Mouse (Mus musculus) forelimb bud, embryonic 11.5 days (tissue): ENCODE measurements around the gene Ak5.
"Not testable (repeated sequence)": the region's sequence is repeated elsewhere in the genome, so short reads cannot be mapped to it uniquely, and the experiment has no call there.

ENCODE experiments used
- DNase-seq: peaks from one replicate; pipeline ENCODE4 v3.0.0-alpha.2; 2012; ENCODE audit warnings: low read depth, low spot score

Ak5 gene

DNA sequence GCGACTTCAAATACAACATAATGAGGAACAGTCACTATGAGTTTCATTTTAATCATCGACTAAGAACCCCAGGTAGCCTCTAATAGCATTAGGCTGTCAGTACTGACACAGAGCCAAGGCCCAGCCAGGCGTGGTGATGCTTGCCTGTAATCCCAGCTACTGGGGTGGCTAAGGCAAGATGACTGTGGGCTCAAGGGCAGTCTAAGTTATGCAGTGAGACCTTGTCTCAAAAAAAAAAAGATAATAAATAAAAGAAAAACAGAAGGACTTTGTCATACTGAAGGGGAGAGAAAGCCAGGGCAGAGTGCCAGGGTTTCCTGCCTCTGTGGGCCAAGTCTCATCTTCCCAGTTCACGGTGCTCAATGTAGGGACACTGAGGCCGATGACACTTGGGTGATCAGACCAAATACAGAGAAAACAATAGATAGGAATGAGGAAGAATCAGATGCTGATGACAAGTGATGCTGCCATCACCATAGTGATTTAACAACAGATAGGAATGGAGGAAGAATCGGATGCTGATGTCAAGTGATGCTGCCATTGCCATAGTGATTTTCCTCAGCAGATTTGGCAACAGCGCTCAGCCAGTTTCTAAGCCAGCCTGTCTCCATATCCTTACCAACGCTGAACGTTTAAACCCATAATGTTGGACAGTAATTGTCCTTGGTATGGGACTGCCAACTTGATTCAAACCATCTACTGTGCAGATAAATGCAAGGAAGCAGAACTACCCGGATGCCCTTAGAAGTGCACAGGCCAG lies 42.9 kb downstream of the Ak5 start:
- no peak for DNase-seq

GRCm38 (mm10) chr3:152620534-152620933 lies 47.6 kb downstream of the Ak5 start:
- DNase-seq: no peak

DNA sequence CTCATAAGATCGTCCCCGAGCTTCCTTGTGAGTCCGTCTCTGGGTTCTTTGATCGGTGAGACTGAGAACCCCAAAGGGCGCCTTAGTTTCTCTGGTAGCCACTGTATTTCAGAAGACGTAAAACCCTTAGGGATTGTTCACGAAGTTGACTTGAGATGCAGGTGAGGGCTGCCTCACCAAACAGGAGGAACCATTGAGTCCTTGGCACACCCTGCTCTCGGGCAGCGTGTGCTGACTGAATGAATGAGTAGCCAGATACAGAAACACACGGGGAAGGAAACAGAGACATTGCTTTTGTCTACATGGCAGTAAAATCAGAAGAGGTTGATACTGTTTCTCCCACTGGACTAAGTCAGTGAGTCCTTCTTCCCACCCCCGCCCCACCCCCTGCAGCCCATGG lies 48.1 kb downstream of the Ak5 start:
- no peak for DNase-seq

DNA sequence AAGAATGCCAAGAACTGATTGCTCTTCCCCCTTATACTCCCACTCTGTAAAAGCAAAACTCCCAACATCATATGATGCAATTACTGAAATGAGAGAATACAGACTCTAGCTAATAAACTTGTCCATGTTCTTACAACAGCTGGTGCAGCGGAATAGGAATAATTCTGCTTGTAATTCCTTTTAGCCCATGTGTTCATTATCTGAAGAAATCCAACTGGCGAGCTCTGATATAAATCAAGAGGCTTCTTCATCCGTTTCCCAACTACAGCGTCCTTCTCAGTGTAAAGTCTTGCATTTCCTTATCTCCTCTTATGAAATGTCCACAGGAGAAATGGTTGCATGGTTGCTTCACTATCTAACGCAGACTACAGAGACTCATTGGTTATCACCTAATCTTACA lies 59.1 kb downstream of the Ak5 start:
- DNase-seq: no peak

DNA sequence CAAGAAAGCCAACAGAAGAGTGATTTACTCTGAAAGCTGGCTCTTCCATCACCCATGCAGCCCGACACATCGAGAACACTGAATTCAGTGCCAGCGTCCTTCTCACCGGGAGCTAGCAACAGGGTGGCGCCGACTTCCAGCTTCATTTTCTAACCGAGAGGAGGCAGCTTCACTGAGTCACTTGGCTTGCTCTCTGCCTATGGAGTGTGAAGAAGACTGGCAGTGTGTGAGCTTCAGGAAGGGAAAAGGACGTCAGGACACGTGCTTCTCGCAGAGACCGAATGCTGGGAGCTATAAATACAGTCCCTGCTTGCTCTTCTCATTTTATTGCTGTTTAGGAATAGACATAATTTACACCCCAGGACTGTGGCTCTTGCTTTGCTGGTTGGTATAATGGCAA lies 62.3 kb downstream of the Ak5 start:
- DNase-seq: no peak

- no peak for DNase-seq
Observed at GRCm38 (mm10) chr3:152599679-152600078, 68.5 kb downstream of the Ak5 start.

GRCm38 (mm10) chr3:152596406-152597050 lies 71.6 kb downstream of the Ak5 start:
- DNase-seq: no peak

DNA sequence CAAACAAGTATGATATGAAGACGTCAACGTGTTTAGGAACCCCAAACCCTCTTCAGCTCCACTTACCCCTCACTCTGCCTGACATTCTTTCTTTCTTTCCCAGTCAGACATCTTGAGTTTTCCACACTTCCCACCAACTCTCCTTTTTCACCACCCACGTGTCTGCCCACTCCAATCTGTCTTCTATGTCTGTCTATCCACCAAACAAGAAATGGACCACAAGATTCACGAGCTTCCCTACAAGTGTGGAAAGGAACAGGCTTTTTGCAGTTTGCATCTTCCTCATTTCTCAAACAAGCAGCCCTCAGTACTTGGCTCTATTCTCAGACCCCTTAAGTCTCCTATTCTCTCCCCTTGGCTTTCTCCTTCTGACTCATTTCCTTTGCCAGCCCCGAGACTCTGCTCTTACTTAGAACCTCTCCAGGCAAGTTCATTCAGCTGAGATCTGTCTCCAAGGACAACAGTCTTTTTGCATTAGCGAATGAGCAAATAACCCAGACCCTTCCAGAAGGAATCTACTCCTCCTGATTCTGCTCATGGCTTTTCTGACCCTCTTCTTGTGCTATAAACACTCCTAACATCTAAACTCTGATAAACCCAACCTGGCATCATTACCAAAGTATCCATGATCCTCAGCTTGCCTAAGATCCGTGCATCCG lies 75.3 kb downstream of the Ak5 start:
- DNase-seq: no peak

- no peak for DNase-seq
Observed at GRCm38 (mm10) chr3:152590491-152590890, 77.7 kb downstream of the Ak5 start.

GRCm38 (mm10) chr3:152589101-152589500 lies 79.1 kb downstream of the Ak5 start:
- DNase-seq: not testable (repeated sequence)

DNA sequence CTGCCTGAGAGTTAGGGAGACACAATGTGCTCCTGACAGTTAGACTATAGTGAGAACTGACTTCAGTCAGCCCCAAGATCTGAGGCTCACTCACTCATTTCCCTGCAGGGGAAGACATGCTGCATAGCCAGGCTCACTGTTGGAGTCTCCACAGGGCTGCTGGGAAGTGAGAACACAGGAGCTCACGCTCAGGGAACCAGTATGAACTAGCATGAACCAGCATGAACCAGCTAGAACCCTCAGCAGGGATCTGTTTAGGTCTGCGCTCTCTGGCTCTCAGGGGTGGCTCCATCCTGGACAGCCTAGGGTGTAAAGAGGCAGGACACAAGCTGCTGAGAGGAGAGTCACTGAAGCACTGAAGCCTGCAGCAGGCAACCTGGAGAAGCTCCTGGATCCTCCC lies 81.2 kb downstream of the Ak5 start:
- no peak for DNase-seq

DNA sequence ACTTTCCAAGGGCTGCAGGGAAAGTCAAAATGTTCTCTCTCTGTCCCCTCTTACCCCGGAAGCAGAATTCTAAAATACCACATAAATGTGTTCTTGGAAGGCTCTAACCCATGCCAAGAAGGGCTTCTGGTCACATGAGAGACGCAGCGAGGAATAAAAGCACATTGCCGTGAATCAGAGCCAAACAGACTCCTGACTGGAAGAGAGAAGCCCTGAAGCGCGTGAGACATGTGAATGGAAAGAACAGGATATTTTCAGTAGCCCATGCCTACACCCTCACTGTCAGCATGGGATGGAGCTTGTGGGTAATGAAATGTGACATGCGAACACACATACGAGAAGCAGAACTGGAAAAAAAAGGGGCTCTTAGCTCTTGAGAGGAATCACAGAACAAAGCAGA lies 82.0 kb downstream of the Ak5 start:
- DNase-seq: no peak

DNA sequence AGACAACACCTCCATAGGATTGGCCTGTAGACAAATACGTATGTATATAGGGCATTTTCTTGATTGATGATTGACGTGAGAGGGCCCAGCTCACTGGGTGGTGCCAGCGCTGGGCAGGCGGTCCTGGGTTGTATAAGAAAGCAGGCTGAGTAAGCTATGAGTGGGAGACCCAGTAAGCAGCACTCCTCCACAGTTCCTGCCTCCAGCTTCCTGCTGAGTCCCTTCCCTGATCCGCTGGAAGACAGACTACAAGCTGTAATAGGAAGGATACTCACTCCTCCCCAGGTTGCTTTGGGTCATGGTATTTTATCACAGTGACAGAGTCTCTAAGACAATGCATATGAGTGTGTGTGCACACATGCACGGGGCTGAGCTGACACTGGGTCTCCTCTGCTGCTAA lies 82.6 kb downstream of the Ak5 start:
- no peak for DNase-seq

- DNase-seq: no peak
Observed at GRCm38 (mm10) chr3:152583033-152583432, 85.1 kb downstream of the Ak5 start.

- DNase-seq: not testable (repeated sequence)
Observed at GRCm38 (mm10) chr3:152581853-152582252, 86.3 kb downstream of the Ak5 start.

- no peak for DNase-seq
Observed at GRCm38 (mm10) chr3:152579984-152580591, 88.1 kb downstream of the Ak5 start.

DNA sequence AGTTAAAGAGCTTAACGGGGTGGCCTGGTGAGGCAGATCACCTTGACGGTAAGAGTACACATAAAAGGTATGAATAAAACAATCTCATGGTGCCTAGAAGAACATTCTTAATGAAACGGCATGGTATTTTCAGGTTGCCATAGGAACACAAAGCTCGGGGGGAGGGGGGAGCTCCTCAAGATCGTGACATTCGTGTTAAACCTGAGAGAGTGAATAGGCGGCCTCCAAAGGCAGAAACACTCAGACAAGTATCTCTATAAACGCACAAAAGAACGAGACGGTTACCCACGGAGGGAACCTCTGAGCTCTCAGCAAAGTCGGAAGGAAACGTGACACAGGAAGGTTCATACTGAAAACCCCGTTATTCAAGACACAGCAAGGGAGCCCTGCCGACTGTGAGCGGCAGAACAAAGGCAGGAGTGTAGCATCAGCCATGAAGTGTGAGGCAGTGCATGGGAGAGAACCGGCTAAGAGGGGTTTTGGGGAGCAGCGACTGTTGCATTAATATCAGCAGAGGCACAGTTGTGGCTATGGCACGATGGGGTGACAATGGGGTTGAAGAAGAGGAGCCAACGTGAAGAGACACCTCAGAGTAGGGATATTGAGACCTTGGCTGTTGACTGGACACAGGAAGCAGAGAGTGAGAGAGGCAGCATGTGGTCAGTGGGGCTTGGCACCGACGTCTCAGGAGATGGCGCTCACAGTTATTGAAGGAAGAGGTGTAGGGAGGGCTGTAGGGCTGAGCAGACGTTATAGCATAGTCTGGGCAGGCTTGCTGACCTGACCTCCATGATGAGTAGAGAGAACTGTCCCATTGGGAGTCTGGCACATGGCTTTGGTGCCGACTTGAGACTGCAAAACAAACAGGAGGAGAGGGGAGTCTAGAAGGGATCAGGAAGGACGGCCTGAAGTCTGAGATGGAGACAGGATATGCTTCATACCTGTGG lies 89.6 kb downstream of the Ak5 start:
- no peak for DNase-seq

- no peak for DNase-seq
Observed at GRCm38 (mm10) chr3:152577763-152578162, 90.4 kb downstream of the Ak5 start.

DNA sequence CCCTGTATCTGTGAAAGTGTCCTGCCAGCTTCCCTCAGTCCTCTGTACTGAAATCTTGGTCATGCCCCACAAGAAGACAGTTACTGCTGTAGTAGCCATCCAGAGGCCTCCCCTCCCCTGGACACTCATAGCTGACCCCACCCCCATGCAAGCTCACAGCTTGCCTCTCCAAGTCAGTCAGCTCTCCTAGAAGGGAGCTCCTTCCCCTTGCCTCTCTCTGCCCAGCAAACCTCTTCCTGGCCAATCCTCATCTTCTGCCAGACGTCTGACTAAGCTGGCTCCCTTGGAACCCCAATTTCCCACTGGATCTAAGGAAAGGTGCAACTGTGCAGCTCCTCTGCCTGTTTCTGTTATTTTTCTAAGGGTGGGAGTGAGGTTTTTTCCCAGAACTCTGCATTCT lies 90.9 kb downstream of the Ak5 start:
- DNase-seq: no peak

DNA sequence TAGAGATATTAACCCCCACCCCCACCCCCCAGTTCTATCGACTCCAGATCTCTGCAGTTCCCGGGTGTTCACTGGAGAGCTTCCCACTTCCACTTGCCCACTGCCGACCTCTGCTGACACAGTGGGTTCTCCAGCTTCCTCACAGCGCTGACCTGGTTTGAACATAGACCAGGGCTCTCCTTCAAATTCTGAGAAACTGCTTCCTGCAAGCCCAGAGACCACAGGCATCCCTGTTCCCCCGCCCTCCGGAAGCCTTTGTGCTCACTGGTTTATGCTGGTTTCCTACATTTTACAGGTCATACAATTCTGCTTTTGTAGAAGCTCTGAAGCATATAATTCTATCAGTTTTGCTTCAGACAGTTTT lies 98.9 kb downstream of the Ak5 start:
- DNase-seq: no peak

DNA sequence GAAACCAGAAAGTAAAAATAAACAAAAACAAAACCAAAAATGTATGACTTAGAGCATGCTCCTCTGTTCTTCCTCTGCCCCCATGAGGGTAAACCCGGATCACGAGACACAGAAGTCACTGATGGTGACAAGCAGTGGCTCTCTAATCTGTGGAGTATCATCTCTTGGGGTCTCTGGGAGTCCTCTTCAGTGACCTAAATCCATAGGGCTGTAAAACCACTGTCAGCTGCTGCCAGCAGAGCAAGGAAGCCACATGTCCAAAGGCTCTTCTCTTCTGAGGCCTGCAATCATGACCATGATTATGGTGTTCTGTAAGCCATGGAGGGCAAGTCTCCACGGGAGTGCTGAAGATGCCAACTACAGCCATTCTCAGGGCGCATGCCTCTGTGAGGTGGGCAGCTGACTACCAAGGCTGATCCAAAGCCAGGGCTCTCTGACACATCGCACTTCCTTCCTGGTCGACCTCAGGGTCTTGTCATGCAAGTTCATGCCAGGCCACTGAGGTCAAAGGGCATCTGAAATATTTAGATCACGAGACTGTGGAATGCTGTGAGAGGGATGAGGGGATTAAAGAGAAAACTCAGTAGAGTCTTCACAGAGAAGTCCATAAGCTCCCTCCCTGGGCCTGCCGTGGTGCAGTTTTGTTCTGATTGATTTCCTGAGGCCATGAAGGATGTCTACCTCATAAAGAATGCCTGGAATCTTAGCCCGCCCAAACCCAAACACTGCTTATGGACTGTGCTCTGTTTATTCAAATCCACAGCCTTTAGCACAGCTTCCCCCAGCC lies 99.5 kb downstream of the Ak5 start:
- no peak for DNase-seq
